Mouse (Mus musculus) right cerebral cortex, postnatal 25 days (tissue): ENCODE measurements around the gene Ints5.
A peak's percentile ranks its signal among the peaks of the same experiment; 100 is the strongest.
"Not testable (repeated sequence)": the region's sequence is repeated elsewhere in the genome, so short reads cannot be mapped to it uniquely, and the experiment has no call there.

ENCODE experiments used
- DNase-seq: peaks from one replicate; pipeline ENCODE4 v3.0.0; 2022

The Ints5 gene

GRCm38 (mm10) chr19:8892829-8893766, at the start of gene Ints5:
Ints5 (plus strand) TSS chr19:8893005.
- peak; percentile 81 for DNase-seq

GRCm38 (mm10) chr19:8844371-8845129, 48.3 kb upstream of the Ints5 start:
- DNase-seq, result peak; percentile 57

DNA sequence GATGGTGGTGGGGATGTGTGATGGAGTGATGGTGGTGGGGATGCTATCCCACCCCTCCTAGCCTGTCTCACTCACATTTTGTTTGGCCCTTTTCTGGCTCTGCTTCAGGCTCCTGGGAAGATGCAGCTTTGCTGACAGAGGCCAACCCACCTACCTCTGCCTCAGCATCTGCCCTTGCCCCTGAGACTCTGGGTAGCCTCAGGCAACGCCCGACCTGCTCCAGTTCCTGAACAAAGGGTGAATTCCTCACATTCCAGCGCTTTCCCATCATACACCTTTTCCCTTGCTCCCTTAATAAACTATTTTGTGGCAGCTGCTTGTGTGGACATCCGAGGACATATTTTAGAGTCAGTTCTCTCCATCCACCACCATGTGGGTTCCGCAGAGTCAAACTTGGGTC, 44.4 kb upstream of the Ints5 start:
- DNase-seq, result no peak

DNA sequence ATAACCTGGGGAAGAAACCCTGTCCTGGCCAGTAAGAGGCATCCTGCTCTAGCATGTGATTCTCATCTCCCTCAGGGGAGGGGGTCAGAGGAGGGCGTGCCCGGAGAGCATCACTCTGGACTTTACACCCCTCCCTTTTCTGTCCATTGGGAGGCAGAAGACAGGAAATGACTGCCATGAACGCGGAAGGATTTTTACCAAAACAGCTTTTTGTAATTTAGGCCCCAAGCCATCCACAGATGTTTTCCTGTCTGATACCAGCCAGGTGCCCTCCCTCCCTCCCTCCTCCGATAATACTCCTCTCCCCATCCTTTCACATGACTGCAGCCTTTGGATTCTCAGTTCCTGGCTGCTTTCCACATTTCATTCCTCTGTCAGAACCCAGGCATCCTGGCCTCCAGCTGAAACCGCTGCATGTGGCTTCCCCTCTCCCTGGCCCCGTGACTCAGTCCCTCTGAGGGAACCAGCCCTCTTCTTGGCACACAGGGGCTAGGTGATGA, 42.4 kb upstream of the Ints5 start, which contains the start of gene Lrrn4cl:
Gene Lrrn4cl, plus strand, starts transcription at position 367 of the 500 bp plus-strand sequence.
- no peak for DNase-seq

DNA sequence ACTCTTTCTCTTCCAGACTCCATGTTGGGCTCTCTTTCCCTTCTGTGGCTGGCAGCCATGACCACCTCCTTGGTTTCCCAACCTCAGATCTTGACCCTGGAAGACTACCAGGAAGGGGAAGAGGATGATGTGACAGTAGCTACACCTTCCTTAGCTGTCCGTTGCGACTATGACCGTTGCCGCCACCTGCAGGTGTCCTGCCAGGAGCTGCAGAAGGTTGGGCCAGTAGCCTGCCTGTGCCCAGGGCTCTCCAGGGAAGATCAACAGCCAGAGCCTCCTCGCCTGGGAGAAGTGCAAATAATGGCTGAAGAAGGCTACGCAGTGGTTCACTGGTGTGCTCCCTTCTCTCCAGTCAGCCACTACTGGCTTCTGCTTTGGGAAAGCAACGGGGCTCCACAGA, 41.2 kb upstream of the Ints5 start:
- no peak for DNase-seq

DNA sequence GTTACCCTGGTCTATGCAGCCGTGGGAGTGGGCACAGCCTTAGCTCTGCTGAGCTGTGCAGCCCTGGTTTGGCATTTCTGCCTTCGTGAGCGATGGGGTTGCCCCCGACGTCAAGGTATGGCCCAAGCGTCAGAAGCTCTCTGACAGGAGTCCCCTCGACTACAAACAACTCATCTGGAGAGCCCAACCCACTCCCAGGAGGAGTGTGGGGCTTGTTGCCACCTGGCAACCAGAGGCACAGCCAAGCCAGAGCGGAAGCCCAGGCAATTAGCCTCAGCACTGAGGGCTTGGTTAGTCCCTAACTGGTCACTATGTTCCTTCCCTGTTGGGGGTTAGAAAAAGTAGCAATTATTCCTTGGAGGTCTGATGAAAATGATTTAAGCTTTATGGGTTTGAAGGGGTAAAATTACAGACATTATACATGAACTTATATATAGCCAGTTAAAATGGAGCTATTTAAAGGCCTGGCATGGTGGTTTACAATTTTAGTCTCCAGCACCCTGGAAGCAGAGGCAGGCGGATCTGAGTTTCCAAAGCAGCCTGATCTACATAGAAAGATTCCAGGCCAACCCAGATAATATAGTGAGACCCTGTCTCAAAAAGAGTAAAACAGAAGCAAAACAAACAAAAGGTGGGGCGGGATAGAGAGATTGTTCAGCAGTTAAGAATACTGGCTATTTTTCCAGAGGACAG, 40.4 kb upstream of the Ints5 start:
- DNase-seq, result peak; percentile 32

DNA sequence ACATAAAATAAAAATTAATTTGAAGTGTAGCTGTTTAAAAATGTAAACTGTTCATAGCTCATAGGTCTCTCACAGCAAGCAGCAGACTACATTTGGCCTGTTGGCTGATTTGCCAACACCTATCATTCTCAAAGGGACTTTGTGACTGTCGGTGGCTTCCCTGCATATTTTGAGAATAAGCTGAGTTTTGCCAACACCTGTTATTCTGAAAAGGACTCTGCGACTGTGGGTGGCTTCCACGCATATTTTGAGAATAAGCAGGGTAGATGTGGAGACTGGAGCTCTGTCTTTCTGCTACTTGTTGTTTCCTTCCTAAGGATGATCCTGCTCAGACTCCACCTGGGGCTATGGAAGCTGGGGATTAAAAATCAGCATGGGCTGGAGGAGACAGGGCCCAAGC, 39.7 kb upstream of the Ints5 start:
- no peak for DNase-seq

DNA sequence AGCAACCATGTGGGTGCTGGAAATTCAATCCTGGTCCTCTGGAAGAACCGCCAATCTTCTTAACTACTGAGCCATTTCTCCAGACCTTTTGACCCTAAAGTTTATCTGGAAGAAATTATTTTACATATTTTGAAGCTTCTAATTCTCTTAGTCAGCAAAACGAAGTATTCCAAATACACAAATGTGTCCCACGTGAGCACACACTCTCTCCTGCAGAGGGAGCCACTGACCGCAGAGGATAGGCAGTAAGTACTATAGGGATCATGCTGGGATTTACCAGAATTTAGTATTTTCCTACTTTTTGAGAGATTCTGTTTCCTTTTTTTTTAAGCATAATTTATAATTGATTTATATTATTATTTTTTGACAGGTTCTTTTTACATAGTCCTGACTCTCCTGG, 35.1 kb upstream of the Ints5 start:
- DNase-seq, result no peak

GRCm38 (mm10) chr19:8859018-8859417, 33.8 kb upstream of the Ints5 start:
- DNase-seq, result no peak

DNA sequence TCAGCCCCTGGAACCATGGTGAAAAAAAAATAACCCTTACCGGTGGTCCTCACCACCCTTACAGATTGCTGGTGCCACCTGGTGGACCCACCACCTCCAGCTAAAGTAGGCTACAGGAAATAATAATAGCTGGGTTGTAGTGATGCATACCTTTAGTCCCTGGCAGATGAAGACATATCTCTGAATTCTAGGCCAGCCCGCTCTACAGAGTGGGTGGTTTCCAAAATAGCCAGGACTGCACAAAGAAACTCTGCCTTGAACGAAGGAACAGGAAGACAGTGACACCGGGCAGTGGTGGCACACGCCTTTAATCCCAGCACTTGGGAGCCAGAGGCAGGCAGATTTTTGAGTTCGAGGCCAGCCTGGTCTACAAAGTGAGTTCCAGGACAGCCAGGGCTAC, 28.5 kb upstream of the Ints5 start:
- no peak for DNase-seq

DNA sequence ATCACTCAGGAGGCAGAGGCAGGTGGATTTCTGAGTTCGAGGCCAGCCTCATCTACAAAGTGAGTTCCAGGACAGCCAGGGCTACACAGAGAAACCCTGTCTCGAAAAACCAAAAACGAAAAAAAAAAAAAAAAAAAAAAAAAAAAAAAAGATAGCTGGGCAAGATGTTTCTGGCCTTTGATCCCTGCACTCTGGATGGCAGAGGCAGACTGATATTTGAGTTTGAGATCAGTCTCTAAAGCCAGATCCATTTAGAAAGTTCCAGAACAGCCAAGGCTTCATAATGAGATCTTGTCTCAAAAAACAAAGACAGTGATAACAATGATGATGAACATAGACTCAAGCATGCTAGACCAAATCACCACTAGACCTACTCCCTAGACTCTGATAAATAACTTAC, 22.4 kb upstream of the Ints5 start:
- DNase-seq, result not testable (repeated sequence)

DNA sequence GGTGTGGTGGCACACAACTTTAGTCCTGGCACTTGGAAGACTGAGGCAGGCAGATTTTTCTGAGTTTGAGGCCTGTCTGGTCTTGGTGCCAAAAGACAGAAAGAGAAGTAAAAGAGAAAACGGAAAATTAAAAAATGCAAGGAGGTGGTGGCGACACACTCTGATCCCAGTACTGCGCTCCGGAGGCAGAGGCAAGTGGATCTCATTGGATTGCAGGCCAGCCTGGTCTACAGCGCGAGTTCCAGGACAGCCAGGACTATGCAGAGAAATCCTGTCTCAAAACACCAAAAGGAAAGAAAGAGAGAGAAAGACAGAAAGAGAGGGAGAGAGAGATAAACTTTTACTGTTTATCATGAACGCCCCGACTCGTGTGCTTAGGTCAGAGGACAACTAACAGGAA, 22.0 kb upstream of the Ints5 start:
- DNase-seq, result no peak

DNA sequence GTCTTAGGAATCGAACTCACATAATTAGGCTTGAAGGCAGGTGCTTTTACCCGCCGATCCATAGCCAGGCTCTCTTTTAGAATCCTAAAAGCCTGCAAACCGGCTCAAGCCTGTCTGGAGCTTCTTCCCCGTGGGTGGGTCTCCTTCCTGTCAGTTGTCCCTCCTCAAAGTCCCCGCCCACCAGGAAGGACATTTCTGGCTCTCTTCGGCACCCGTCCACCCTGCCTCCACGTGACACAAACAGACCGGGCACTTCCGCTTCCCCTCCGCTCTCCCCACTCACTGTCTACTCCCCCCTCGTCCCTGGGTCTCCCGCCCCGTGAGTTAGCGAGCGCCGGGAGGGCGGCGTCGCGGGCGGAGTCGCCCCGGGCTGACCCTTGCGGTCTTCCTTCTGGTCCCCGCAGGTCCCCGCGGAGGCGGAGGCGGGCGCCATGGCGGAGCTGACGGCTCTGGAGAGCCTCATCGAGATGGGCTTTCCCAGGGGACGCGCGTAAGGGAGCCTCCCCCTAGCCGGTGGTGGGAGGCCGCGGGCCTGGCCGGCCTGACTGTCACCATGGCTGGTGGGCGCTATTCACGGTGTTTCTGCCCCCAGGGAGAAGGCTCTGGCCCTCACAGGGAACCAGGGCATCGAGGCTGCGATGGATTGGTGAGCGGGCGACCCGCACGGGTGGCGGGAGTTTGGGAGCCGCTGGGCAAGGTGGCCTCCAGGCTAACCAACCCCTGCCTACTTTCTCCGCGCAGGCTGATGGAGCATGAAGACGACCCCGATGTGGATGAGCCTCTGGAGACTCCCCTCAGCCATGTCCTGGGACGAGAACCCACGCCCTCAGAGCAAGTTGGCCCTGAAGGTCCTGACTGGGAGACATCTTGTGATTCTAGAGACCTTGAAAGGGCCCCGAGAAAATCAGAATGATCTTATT, 21.3 kb upstream of the Ints5 start, which contains the start of gene Ubxn1:
Gene Ubxn1, plus strand, starts transcription at position 230 of the 920 bp plus-strand sequence.
- DNase-seq, result peak; percentile 99

- DNase-seq, result no peak
Observed at GRCm38 (mm10) chr19:8872266-8872840, 20.5 kb upstream of the Ints5 start.

- no peak for DNase-seq
Observed at GRCm38 (mm10) chr19:8875031-8875430, 17.8 kb upstream of the Ints5 start.

- DNase-seq, result peak; percentile 87
Observed at GRCm38 (mm10) chr19:8880311-8881033, 12.3 kb upstream of the Ints5 start, which contains the start of gene Uqcc3. Uqcc3 (minus strand) TSS chr19:8880923.

GRCm38 (mm10) chr19:8881034-8881392, 11.8 kb upstream of the Ints5 start:
- DNase-seq, result no peak

- no peak for DNase-seq
Observed at GRCm38 (mm10) chr19:8883616-8884015, 9.2 kb upstream of the Ints5 start, which contains the start of the genes Lbhd1 and Gm49403. Lbhd1 (plus strand) TSS chr19:8883732. Gm49403 (plus strand) TSS chr19:8883930.

- no peak for DNase-seq
Observed at GRCm38 (mm10) chr19:8886916-8887584, 5.8 kb upstream of the Ints5 start.
